ENCODE assay signal across 9 mouse cellular contexts in genomic region chr2:91096524-91096923, GRCm38 (mm10). TPM values are rescaled to one million over a fixed set of nuclear protein-coding genes. Genes with fewer than 3 reads are reported as not detected.
A peak's percentile ranks its signal among the peaks of the same experiment; 100 is the strongest.
DNase-seq lines count a peak whose midpoint lies in the region; ATAC-seq and TF ChIP-seq lines count a peak whose summit lies in the region.
"Had no signal": no experiment of that assay in that cellular context is flagged by ENCODE, and none has a peak within 500 bp of the region (broad histone marks: within the 10 kb centered on the region; RNA-seq: fewer than 3 reads in every experiment).

No protein-coding gene starts in this region.

- no peak for ATAC-seq in embryonic facial prominence, embryonic 13.5 days (ENCODE audit: insufficient number of reproducible peaks, insufficient read depth, low FRiP score, low TSS enrichment, low read depth)
- peak; percentile 27; the same call in 1 of the 2 replicates for ATAC-seq in lung, postnatal 0 days

- no peak for TF ChIP-seq CTCF in lung, postnatal 0 days (IDR thresholded peaks at IDR 0.05)

- WGBS in embryonic facial prominence, embryonic 13.5 days: 70% methylated on average over 14 of the region's 14 CpGs
- 69% methylated on average over 14 of the region's 14 CpGs for WGBS in embryonic facial prominence, embryonic 10.5 days
- 62% methylated on average over 14 of the region's 14 CpGs for WGBS in lung, postnatal 0 days

- TF ChIP-seq EP300 in lung, postnatal 0 days (IDR thresholded peaks at IDR 0.05): no peak

- no peaks in the 10 kb centered on the region for H3K27me3 ChIP-seq in embryonic facial prominence, embryonic 13.5 days
- H3K27me3 ChIP-seq in embryonic facial prominence, embryonic 10.5 days (replicated peaks; ENCODE audit: low read depth, poor library complexity, severe bottlenecking): no peaks in the 10 kb centered on the region
- no peaks in the 10 kb centered on the region for H3K27me3 ChIP-seq in lung, postnatal 0 days (replicated peaks; ENCODE audit: insufficient read depth, low read length)
- H3K27me3 ChIP-seq in splenic B cell, adult 2 months (ENCODE audit: control insufficient read depth, insufficient read depth, low read length, poor library complexity, severe bottlenecking): no peaks in the 10 kb centered on the region

- no peaks in the 10 kb centered on the region for H3K9me3 ChIP-seq in embryonic facial prominence, embryonic 13.5 days
- no peaks in the 10 kb centered on the region for H3K9me3 ChIP-seq in embryonic facial prominence, embryonic 10.5 days
- H3K9me3 ChIP-seq in lung, postnatal 0 days (ENCODE audit: low read length): no peaks in the 10 kb centered on the region

- H3K4me1 ChIP-seq in embryonic facial prominence, embryonic 13.5 days: no peaks in the 10 kb centered on the region
- peaks cover 4% of the 10 kb centered on the region; the same call in 1 of the 2 replicates for H3K4me1 ChIP-seq in embryonic facial prominence, embryonic 10.5 days
- H3K4me1 ChIP-seq in lung, postnatal 0 days (ENCODE audit: insufficient read depth, low read depth, low read length): no peaks in the 10 kb centered on the region

- DNase-seq in embryonic facial prominence, embryonic 10.5 days (ENCODE audit: low spot score): no peak
- peak; percentile 30 for DNase-seq in right cerebral cortex, postnatal 25 days
- no peak for DNase-seq in right cerebral cortex, adult 2 months (ENCODE audit: low spot score in 2 of 2)
- DNase-seq in lung, postnatal 0 days (ENCODE audit: low spot score): peak; percentile 47
- peak; percentile 86 for DNase-seq in splenic B cell, adult 2 months (ENCODE audit: low read depth, low spot score)
- DNase-seq in embryo, embryonic 10 days (ENCODE audit: low spot score): no peak
- no peak for DNase-seq in thymus, adult 18-20 months
- DNase-seq: gastrocnemius, postnatal 36 days had no signal

- H3K36me3 ChIP-seq in embryonic facial prominence, embryonic 13.5 days: no peaks in the 10 kb centered on the region
- H3K36me3 ChIP-seq in embryonic facial prominence, embryonic 10.5 days (replicated peaks): no peaks in the 10 kb centered on the region
- no peaks in the 10 kb centered on the region for H3K36me3 ChIP-seq in lung, postnatal 0 days (ENCODE audit: insufficient read depth, low read length)
- peaks cover 7% of the 10 kb centered on the region; the same call in 1 of the 2 replicates for H3K36me3 ChIP-seq in splenic B cell, adult 2 months (ENCODE audit: control insufficient read depth, insufficient read depth, low read length, poor library complexity, severe bottlenecking)

- no peak overlapping the region for H3K4me2 ChIP-seq in embryonic facial prominence, embryonic 13.5 days
- H3K4me2 ChIP-seq in lung, postnatal 0 days (replicated peaks; ENCODE audit: low read depth, low read length): no peak overlapping the region

- peak overlapping the region; percentile 27; the same call in 1 of the 2 replicates for H3K9ac ChIP-seq in embryonic facial prominence, embryonic 13.5 days
- H3K9ac ChIP-seq in lung, postnatal 0 days (replicated peaks; ENCODE audit: low read depth): no peak overlapping the region

- H3K27ac ChIP-seq in embryonic facial prominence, embryonic 13.5 days: no peak overlapping the region
- no peak overlapping the region for H3K27ac ChIP-seq in embryonic facial prominence, embryonic 10.5 days (replicated peaks)
- no peak overlapping the region for H3K27ac ChIP-seq in lung, postnatal 0 days (ENCODE audit: low read length)

- no peak overlapping the region for H3K4me3 ChIP-seq in embryonic facial prominence, embryonic 13.5 days
- H3K4me3 ChIP-seq in embryonic facial prominence, embryonic 10.5 days: no peak overlapping the region
- H3K4me3 ChIP-seq in lung, postnatal 0 days (ENCODE audit: low read depth, low read length): no peak overlapping the region

RNA-seq across cellular contexts. Expression of gene Spi1, which starts 14.3 kb away (rescaled TPM):
- polyA plus RNA-seq in embryonic facial prominence, embryonic 13.5 days (2015; fragmentation: Nextera tagmentation; extraction: Ambion mirVana): 7.2 and 7.5 TPM in 2 replicates
- 2.3 and 2.8 TPM in 2 replicates for polyA plus RNA-seq in embryonic facial prominence, embryonic 10.5 days (2016; fragmentation: Nextera tagmentation; extraction: Ambion mirVana)
- 23.9 and 24.2 TPM in 2 replicates for polyA plus RNA-seq in lung, postnatal 0 days (2015; fragmentation: Nextera tagmentation; extraction: Ambion mirVana)

RNA-seq across cellular contexts. Expression of gene Mybpc3, which starts 21.4 kb away (rescaled TPM):
- 0.08 and 2.4 TPM in 2 replicates for polyA plus RNA-seq in embryonic facial prominence, embryonic 13.5 days (2015; fragmentation: Nextera tagmentation; extraction: Ambion mirVana)
- 0.07 and 0.82 TPM in 2 replicates for polyA plus RNA-seq in embryonic facial prominence, embryonic 10.5 days (2016; fragmentation: Nextera tagmentation; extraction: Ambion mirVana)
- polyA plus RNA-seq in lung, postnatal 0 days (2015; fragmentation: Nextera tagmentation; extraction: Ambion mirVana): 4.7 and 6.5 TPM in 2 replicates

RNA-seq across cellular contexts. Expression of gene Slc39a13, which starts 26.3 kb away (rescaled TPM):
- 64.3 and 67.4 TPM in 2 replicates for polyA plus RNA-seq in embryonic facial prominence, embryonic 13.5 days (2015; fragmentation: Nextera tagmentation; extraction: Ambion mirVana)
- 20.3 and 24.2 TPM in 2 replicates for polyA plus RNA-seq in embryonic facial prominence, embryonic 10.5 days (2016; fragmentation: Nextera tagmentation; extraction: Ambion mirVana)
- 32.6 and 34.4 TPM in 2 replicates for polyA plus RNA-seq in lung, postnatal 0 days (2015; fragmentation: Nextera tagmentation; extraction: Ambion mirVana)

RNA-seq across cellular contexts. Expression of gene Psmc3, which starts 42.7 kb away (rescaled TPM):
- polyA plus RNA-seq in embryonic facial prominence, embryonic 13.5 days (2015; fragmentation: Nextera tagmentation; extraction: Ambion mirVana): 263 and 298 TPM in 2 replicates
- polyA plus RNA-seq in embryonic facial prominence, embryonic 10.5 days (2016; fragmentation: Nextera tagmentation; extraction: Ambion mirVana): 371 and 378 TPM in 2 replicates
- polyA plus RNA-seq in lung, postnatal 0 days (2015; fragmentation: Nextera tagmentation; extraction: Ambion mirVana): 181 and 186 TPM in 2 replicates

Comparison
In these comparisons a context has a peak if more than half of its experiments do, and no peak if none do; other contexts are left out.
1. DNase-seq: peak in right cerebral cortex, postnatal 25 days (single experiment), lung, postnatal 0 days (single experiment) and splenic B cell, adult 2 months (single experiment); none in embryonic facial prominence, embryonic 10.5 days (single experiment), right cerebral cortex, adult 2 months (0 of 2), embryo, embryonic 10 days (single experiment) and thymus, adult 18-20 months (0 of 2).